Mouse (Mus musculus) ovary, postnatal 14 days (tissue): ENCODE results near the gene Xrcc3.

Source experiments
- DNase-seq: peaks from one replicate; pipeline ENCODE4 v3.0.0; 2022; ENCODE audit warnings: low spot score

The Xrcc3 gene

DNA sequence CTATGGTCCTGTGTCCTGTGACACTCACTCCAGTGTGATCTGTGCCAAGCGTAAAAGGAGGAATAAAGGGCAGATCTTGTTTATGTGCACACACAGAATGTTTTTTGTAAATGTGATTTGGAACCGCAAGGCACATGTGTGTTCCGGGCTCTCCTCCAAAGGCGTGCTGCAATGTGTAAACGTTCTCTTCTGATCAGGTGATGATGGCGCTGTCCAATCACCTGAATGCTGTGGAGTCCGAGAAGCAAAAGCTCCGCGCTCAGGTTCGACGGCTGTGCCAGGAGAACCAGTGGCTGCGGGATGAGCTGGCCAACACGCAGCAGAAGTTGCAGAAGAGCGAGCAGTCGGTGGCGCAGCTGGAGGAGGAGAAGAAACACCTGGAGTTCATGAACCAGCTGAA, 39.5 kb downstream of the Xrcc3 start:
- DNase-seq = no peak

- DNase-seq = no peak
Measured at GRCm38 (mm10) chr12:111770651-111771050, 43.0 kb downstream of the Xrcc3 start.

DNA sequence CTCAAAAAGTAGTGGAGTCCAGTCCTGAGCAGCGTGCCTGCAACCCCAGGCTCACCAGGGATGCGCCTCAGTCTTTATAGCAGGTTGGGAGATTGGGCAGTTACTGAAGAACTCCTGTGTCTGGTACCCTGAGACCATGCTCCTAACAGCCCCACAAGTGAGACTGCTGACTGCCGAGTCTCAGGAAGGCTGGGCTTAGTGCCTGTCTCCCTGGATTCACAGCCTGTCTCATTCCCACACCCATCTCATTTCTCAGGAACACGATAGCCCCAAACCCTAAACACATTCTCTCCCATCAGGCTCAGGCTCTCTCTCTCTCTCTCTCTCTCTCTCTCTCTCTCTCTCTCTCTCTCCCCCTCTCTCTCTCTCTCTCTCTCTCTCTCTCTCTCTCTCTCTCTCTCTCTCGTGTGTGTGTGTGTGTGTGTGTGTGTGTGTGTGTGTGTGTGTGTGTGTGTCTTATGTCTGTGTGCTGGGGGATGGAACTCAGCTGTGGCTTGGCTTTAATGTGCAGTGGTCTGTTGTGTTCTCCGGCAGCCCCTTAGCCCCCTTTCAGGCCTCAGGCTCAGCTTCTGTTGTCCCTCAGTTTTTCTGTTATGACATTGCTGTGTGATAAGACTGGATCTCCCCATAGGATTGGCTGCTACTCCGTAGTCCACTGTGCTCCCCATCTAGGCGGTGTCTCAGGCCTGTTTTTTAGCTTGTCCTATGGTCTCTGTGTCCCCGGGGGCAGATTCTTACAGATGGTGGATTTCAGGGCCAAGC, 43.7 kb downstream of the Xrcc3 start:
- DNase-seq = no peak

DNA sequence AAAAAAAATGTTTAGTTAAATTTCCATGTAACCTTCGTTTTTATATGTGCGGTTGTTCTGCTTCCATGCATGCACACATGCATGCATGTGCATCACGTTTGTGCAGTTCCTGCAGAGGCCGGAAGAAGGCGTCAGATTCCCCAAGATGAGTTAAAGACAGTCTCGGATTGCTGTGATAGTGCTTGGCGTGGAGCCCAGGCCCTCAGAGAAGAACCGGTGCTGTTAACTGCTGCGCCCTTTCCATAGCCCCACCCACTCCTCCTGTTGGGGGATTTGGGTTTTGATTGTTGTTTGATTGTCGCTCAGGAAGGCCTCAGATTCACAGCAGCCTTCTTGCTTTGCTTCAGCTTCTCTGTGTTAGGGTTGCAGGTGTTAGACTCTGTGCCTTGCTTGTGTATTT, 44.4 kb downstream of the Xrcc3 start:
- no peak for DNase-seq

GRCm38 (mm10) chr12:111768322-111768928, 45.2 kb downstream of the Xrcc3 start:
- no peak for DNase-seq

GRCm38 (mm10) chr12:111766313-111767236, 47.1 kb downstream of the Xrcc3 start:
- no peak for DNase-seq

DNA sequence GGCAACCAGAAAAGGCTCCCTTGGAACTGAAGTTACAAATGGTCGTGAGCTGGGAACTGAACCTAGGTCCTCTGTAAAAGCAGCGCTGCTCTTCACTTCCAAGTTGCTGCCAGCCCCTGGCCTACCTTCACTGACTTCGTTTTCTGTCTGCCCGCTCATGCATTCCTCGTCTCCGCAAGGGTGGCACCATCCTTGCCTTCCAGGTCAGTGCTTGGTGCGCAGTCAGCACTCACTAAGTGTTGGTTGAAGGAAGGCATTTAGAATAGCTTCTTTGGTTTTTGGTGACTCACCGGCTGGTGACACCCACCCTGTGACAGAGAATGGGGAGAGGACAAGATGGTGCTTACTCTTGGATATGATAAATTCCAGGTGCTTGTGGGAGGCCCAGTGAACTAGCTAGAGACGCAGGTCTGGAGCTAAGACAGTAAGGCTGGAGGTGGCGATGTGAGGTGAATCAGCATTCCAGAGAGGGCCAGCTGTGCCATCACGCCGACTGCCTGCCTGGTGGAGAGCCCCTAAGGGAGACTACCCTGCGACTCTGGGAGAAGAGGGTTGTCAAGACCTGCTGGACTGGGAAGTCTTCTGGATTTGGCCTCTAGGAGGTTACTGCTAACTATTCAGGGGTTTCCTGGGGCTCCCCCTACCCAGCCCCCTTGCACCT, 50.9 kb downstream of the Xrcc3 start:
- no peak for DNase-seq

GRCm38 (mm10) chr12:111760306-111760908, 53.3 kb downstream of the Xrcc3 start:
- DNase-seq = no peak

- no peak for DNase-seq
Measured at GRCm38 (mm10) chr12:111759176-111760061, 54.3 kb downstream of the Xrcc3 start.

- peak; percentile 67 for DNase-seq
Measured at GRCm38 (mm10) chr12:111758381-111759175, 55.1 kb downstream of the Xrcc3 start, which contains the start of gene Klc1. Gene Klc1, plus strand, starts transcription at chr12:111758849.

- DNase-seq = no peak
Measured at GRCm38 (mm10) chr12:111757561-111758325, 55.9 kb downstream of the Xrcc3 start.

GRCm38 (mm10) chr12:111756698-111757082, 57.0 kb downstream of the Xrcc3 start:
- no peak for DNase-seq

DNA sequence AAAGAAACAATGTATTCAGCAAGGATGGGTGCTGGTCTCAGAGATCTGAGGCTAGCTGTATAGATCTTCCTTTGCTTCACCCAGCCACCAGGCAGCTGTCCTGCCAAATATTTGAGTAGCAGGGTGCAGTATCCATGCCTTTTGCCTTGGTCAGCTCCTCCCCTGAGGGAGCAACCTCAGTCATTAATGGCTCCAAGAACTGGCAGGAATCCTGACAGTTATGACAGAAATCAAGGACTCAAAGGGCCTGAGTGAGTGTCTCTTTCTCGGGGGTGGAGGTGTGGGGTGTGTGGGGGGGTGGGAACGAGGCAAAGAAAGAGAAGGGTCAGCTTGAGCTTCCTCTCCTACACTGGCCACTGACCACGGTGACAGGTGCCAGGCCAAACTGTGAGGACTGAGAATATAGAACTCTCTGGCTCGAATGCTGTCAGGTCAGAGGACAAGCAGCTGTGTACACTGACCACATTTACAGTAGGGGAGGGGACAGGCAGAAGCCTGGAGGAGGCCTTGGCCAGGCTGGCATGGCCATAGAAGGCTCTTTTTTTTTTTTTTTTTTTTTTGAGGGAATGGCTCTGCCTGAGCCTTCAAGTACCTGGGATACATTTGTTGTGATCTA, 57.5 kb downstream of the Xrcc3 start:
- no peak for DNase-seq

GRCm38 (mm10) chr12:111755231-111755630, 58.4 kb downstream of the Xrcc3 start:
- no peak for DNase-seq

GRCm38 (mm10) chr12:111754710-111755109, 59.0 kb downstream of the Xrcc3 start:
- no peak for DNase-seq

- no peak for DNase-seq
Measured at GRCm38 (mm10) chr12:111753347-111753746, 60.3 kb downstream of the Xrcc3 start.
